Mouse (Mus musculus): Measurements from ENCODE around the gene Gck.

GRCm38 (mm10) chr11:5898531-5898930 is 51.4 kb downstream of the Gck start, which contains the start of gene Myl7:
- TF ChIP-seq POLR2A (IDR thresholded peaks at IDR 0.05; ENCODE audit: borderline replicate concordance, extremely low read depth, insufficient read depth, insufficient read length, poor library complexity, severe bottlenecking) (no peak), CTCF (IDR thresholded peaks at IDR 0.05; ENCODE audit: borderline replicate concordance, extremely low read depth, insufficient read depth, insufficient read length) (no peak)

All from brain, embryonic 14.5 days (tissue).